Mouse (Mus musculus): Measurements from ENCODE around the gene Ssrp1.

DNA sequence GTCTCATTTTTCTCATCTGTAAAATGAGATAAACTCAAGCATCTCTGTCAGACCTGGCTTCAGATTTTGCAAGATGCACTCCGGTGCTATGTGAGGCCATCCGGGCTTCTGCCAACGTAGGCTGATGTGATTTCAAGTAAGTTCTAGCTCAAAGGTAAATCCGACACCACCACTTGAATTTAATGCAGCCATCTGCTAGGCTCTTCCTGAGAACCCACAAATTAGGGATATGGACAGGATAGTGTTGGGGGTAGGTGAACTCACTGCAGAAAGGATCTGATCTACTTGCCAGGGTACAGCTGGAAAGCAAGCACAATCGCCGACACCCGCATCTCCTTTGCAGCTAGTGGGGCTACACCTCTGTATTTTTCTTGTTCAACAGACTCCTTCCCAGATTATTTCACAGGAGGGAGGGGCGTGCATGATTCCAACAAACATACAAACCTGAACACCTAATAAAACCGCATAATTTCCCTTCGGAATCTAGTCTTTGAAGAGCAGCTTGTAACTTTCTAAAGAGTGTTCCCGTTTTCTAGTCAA, 457 bp upstream of the Ssrp1 start:
- no peak for TF ChIP-seq HCFC1 (IDR thresholded peaks at IDR 0.05; ENCODE audit: low read depth, low read length)
- TF ChIP-seq POLR2A (IDR thresholded peaks at IDR 0.05; ENCODE audit: low read depth, low read length): no peak
- no peak for TF ChIP-seq BHLHE40 (IDR thresholded peaks at IDR 0.05; ENCODE audit: low read depth, low read length)
- no peak for TF ChIP-seq SMC3 (IDR thresholded peaks at IDR 0.05; ENCODE audit: low read depth, low read length)
- no peak for TF ChIP-seq POLR2AphosphoS2 (IDR thresholded peaks at IDR 0.05; ENCODE audit: low read depth, low read length)
- TF ChIP-seq CTCF (conservative IDR thresholded peaks at IDR 0.05 in 1 of 2, IDR thresholded peaks at IDR 0.05 in 1 of 2; ENCODE audit: low read depth in 2 of 2, low read length in 2 of 2): no peak
- no peak for TF ChIP-seq ZNF384 (IDR thresholded peaks at IDR 0.05; ENCODE audit: low read depth, low read length)
- no peak for TF ChIP-seq USF2 (conservative IDR thresholded peaks at IDR 0.05; ENCODE audit: low read depth, low read length)
